Mouse (Mus musculus) ES-E14 (cell line): Measurements from ENCODE around the gene Tmem126a.

ENCODE experiments used
- CHD2 ChIP-seq: IDR thresholded peaks from 2 replicates; pipeline ENCODE4 v1.6.1; 2014; ENCODE audit warnings: mild to moderate bottlenecking, low read depth, low read length, inconsistent platforms
- MAFK ChIP-seq: IDR thresholded peaks from 2 replicates; pipeline ENCODE4 v1.6.1; 2014; ENCODE audit warnings: mild to moderate bottlenecking, low read depth, low read length, inconsistent platforms; ENCODE audit not compliant: insufficient read depth

GRCm38 (mm10) chr7:90460930-90461329 is 3.9 kb upstream of the Tmem126a start:
- TF ChIP-seq MAFK: no peak
- no peak for TF ChIP-seq CHD2
